Mouse (Mus musculus): ENCODE results near the gene Slc28a1. TPM values are rescaled to one million over a fixed set of nuclear protein-coding genes. Genes with fewer than 3 reads are reported as not detected.
A peak's percentile ranks its signal among the peaks of the same experiment; 100 is the strongest.

Gene Slc28a1
- total and polyA plus RNA-seq, 2 experiments from 2014 or later = 0.12 to 0.48 TPM

- Histone ChIP-seq H3K9ac (no peak overlapping the region), H3K27ac (ENCODE audit: low read depth, low read length) (no peak overlapping the region), H3K27me3 (ENCODE audit: insufficient read depth, low read length) (no peaks in the 10 kb centered on the region), H3K4me3 (ENCODE audit: low read depth, low read length) (no peak overlapping the region), H3K4me1 (ENCODE audit: insufficient read depth) (no peaks in the 10 kb centered on the region), H3K9me3 (ENCODE audit: low read length) (no peaks in the 10 kb centered on the region), H3K4me2 (ENCODE audit: low read depth) (no peak overlapping the region), H3K36me3 (ENCODE audit: insufficient read depth) (no peaks in the 10 kb centered on the region)
- 34% methylated on average over 4 of the region's 4 CpGs for WGBS
- peak; percentile 89 for TF ChIP-seq CTCF (IDR thresholded peaks at IDR 0.05; ENCODE audit: low read depth)
- DNase-seq = peak; percentile 82
- peak; percentile 64 for ATAC-seq
Observed at GRCm38 (mm10) chr7:81162345-81162744, 47.7 kb downstream of the Slc28a1 start.

DNA sequence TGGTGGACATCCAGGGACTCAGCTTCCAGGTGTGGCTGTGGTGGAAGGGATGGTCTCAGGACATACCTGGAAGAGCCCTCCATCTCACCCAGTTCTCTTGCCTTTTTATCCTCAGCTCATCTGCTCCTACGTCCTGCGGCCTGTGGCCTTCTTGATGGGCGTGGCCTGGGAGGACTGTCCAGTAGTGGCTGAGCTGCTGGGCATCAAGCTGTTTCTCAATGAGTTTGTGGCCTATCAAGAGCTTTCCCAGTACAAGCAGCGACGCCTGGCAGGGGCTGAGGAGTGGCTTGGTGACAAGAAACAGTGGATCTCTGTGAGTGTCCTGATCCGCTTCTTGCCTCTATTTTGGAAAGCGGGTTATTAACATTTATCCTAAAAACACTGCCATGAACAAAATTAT lies 49.8 kb downstream of the Slc28a1 start:
- Histone ChIP-seq H3K4me3 (ENCODE audit: low read depth, low read length) (no peak overlapping the region), H3K27ac (ENCODE audit: low read depth, low read length) (no peak overlapping the region), H3K36me3 (ENCODE audit: insufficient read depth) (no peaks in the 10 kb centered on the region), H3K27me3 (ENCODE audit: insufficient read depth, low read length) (no peaks in the 10 kb centered on the region), H3K9me3 (ENCODE audit: low read length) (no peaks in the 10 kb centered on the region), H3K4me1 (ENCODE audit: insufficient read depth) (no peaks in the 10 kb centered on the region), H3K4me2 (ENCODE audit: low read depth) (no peak overlapping the region), H3K9ac (no peak overlapping the region)
- no peak for DNase-seq
- ATAC-seq = no peak
- TF ChIP-seq CTCF (IDR thresholded peaks at IDR 0.05; ENCODE audit: low read depth) = no peak
- WGBS = 61% methylated on average over 7 of the region's 7 CpGs

- 33% methylated on average over 3 of the region's 3 CpGs for WGBS
- Histone ChIP-seq H3K36me3 (ENCODE audit: insufficient read depth) (no peaks in the 10 kb centered on the region), H3K27ac (ENCODE audit: low read depth, low read length) (no peak overlapping the region), H3K9me3 (ENCODE audit: low read length) (no peaks in the 10 kb centered on the region), H3K9ac (no peak overlapping the region), H3K4me2 (ENCODE audit: low read depth) (no peak overlapping the region), H3K4me1 (ENCODE audit: insufficient read depth) (no peaks in the 10 kb centered on the region), H3K27me3 (ENCODE audit: insufficient read depth, low read length) (no peaks in the 10 kb centered on the region), H3K4me3 (ENCODE audit: low read depth, low read length) (no peak overlapping the region)
- TF ChIP-seq CTCF (IDR thresholded peaks at IDR 0.05; ENCODE audit: low read depth) = peak; percentile 82
- ATAC-seq (peak; percentile 69), DNase-seq (peak; percentile 76)
Observed at GRCm38 (mm10) chr7:81167124-81167523, 52.5 kb downstream of the Slc28a1 start.

DNA sequence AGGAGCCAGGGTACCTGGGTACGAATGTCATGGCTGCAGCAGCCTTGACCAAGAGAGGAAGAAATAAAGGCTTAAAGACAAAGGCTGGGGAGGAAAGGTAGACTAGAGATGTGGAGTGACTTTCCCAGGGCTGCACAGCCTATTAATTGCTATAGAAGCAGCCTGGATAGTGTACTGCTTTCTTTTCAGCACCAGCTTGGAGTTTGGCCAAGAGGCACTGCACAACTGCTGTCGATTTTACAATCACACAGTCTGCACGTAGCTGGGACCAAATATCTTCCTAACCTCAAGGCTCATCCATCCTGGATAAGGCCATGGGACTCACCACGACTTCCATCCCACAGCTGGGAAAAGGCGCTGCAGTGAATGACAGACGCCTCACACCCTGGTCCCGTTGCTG lies 54.8 kb downstream of the Slc28a1 start:
- 0 out of 2 replicates have a peak, but pooled peaks cover 8% of the 10 kb centered on the region for H3K9me3 ChIP-seq (ENCODE audit: low read length)
- DNase-seq (no peak), ATAC-seq (no peak)
- H3K4me3 ChIP-seq (ENCODE audit: low read depth, low read length) = no peak overlapping the region
- H3K9ac ChIP-seq = no peak overlapping the region
- no peak overlapping the region for H3K4me2 ChIP-seq (ENCODE audit: low read depth)
- H3K27ac ChIP-seq (ENCODE audit: low read depth, low read length) = no peak overlapping the region
- no peaks in the 10 kb centered on the region for H3K27me3 ChIP-seq (ENCODE audit: insufficient read depth, low read length)
- H3K4me1 ChIP-seq (ENCODE audit: insufficient read depth) = no peaks in the 10 kb centered on the region
- WGBS = 75% methylated on average over 7 of the region's 7 CpGs
- no peak for TF ChIP-seq CTCF (IDR thresholded peaks at IDR 0.05; ENCODE audit: low read depth)
- H3K36me3 ChIP-seq (ENCODE audit: insufficient read depth) = no peaks in the 10 kb centered on the region

DNA sequence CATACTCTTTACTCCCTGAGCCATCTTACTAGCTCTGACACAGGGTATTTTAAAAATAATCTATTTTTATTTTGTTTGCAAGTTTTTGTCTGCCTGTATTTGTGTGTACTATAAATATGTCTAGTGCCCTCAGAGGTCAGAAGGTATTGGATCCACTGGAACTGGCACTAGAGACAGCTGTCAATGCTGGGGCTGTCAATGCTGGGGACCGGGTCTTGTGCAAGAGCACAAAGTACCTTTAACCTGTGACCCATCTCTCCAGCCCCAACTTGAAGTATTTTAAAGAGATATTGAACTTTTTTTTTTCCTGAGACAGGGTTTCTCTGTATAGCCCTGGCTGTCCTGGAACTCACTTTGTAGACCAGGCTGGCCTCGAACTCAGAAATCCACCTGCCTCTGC lies 59.3 kb downstream of the Slc28a1 start:
- TF ChIP-seq CTCF (IDR thresholded peaks at IDR 0.05; ENCODE audit: low read depth) = no peak
- ATAC-seq (no peak), DNase-seq (no peak)
- Histone ChIP-seq H3K9me3 (ENCODE audit: low read length) (0 out of 2 replicates have a peak, but pooled peaks cover 8% of the 10 kb centered on the region), H3K36me3 (ENCODE audit: insufficient read depth) (no peaks in the 10 kb centered on the region), H3K9ac (no peak overlapping the region), H3K4me2 (ENCODE audit: low read depth) (no peak overlapping the region), H3K27ac (ENCODE audit: low read depth, low read length) (no peak overlapping the region), H3K27me3 (ENCODE audit: insufficient read depth, low read length) (no peaks in the 10 kb centered on the region), H3K4me3 (ENCODE audit: low read depth, low read length) (no peak overlapping the region), H3K4me1 (ENCODE audit: insufficient read depth) (no peaks in the 10 kb centered on the region)
- 90% methylated on average over 2 of the region's 2 CpGs for WGBS

DNA sequence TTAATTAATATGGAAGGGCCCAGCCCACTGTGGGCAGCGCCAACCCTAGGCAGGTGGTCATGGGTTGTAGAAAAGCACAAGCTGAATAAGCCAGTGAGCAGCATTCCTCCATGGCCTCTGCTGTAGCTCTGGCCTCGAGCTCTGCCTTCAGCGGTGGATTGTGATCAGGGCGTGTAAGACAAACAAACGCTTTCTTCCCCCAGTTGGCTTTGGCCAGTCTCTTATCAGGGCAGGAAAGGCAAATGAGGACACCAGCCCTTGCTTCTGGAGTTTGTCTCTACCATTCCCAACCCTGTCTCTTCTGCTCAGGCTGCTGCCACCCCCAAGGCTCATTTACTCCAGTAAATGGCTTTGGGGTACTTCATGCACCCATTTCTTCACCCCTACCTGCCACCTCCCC lies 60.1 kb downstream of the Slc28a1 start:
- no peak overlapping the region for H3K27ac ChIP-seq (ENCODE audit: low read depth, low read length)
- no peaks in the 10 kb centered on the region for H3K36me3 ChIP-seq (ENCODE audit: insufficient read depth)
- no peak for TF ChIP-seq CTCF (IDR thresholded peaks at IDR 0.05; ENCODE audit: low read depth)
- WGBS = 90% methylated on average over 5 of the region's 5 CpGs
- H3K4me2 ChIP-seq (ENCODE audit: low read depth) = no peak overlapping the region
- no peak overlapping the region for H3K9ac ChIP-seq
- H3K9me3 ChIP-seq (ENCODE audit: low read length) = 0 out of 2 replicates have a peak, but pooled peaks cover 8% of the 10 kb centered on the region
- DNase-seq = no peak
- no peak overlapping the region for H3K4me3 ChIP-seq (ENCODE audit: low read depth, low read length)
- H3K27me3 ChIP-seq (ENCODE audit: insufficient read depth, low read length) = no peaks in the 10 kb centered on the region
- no peak for ATAC-seq
- H3K4me1 ChIP-seq (ENCODE audit: insufficient read depth) = no peaks in the 10 kb centered on the region

- no peak overlapping the region for H3K4me3 ChIP-seq (ENCODE audit: low read depth, low read length)
- WGBS = 65% methylated on average over 5 of the region's 5 CpGs
- ATAC-seq = no peak
- no peak for TF ChIP-seq CTCF (IDR thresholded peaks at IDR 0.05; ENCODE audit: low read depth)
- no peaks in the 10 kb centered on the region for H3K27me3 ChIP-seq (ENCODE audit: insufficient read depth, low read length)
- no peak overlapping the region for H3K4me2 ChIP-seq (ENCODE audit: low read depth)
- H3K36me3 ChIP-seq (ENCODE audit: insufficient read depth) = no peaks in the 10 kb centered on the region
- H3K27ac ChIP-seq (ENCODE audit: low read depth, low read length) = no peak overlapping the region
- DNase-seq = no peak
- H3K9ac ChIP-seq = no peak overlapping the region
- H3K9me3 ChIP-seq (ENCODE audit: low read length) = 0 out of 2 replicates have a peak, but pooled peaks cover 8% of the 10 kb centered on the region
- no peaks in the 10 kb centered on the region for H3K4me1 ChIP-seq (ENCODE audit: insufficient read depth)
Observed at GRCm38 (mm10) chr7:81176187-81176769, 61.7 kb downstream of the Slc28a1 start.

Measured in forebrain, postnatal 0 days (tissue).